Mouse (Mus musculus) cerebellum, postnatal 10 days (tissue): ENCODE results near the gene Hoxb8.

Experiments used
- DNase-seq, 2 experiments: peaks; one replicate each; pipeline ENCODE4 v3.0.0; 2021; ENCODE audit warnings: mixed read lengths in 2 of 2

The Hoxb8 gene

GRCm38 (mm10) chr11:96301837-96302236 lies 20.1 kb downstream of the Hoxb8 start:
- peak in 1 of 2 experiments; percentile 57 for DNase-seq

GRCm38 (mm10) chr11:96302381-96303150 lies 20.9 kb downstream of the Hoxb8 start:
- no peak for DNase-seq

GRCm38 (mm10) chr11:96303151-96304099 lies 21.7 kb downstream of the Hoxb8 start, which contains the start of gene Hoxb5:
Gene Hoxb5 (plus strand): TSS chr11:96303336.
- DNase-seq: peak; percentile 78 to 80

- no peak for DNase-seq
Measured at GRCm38 (mm10) chr11:96304381-96305195, 22.9 kb downstream of the Hoxb8 start.

GRCm38 (mm10) chr11:96305505-96306182 lies 23.9 kb downstream of the Hoxb8 start:
- no peak for DNase-seq

GRCm38 (mm10) chr11:96306183-96306907 lies 24.6 kb downstream of the Hoxb8 start:
- DNase-seq: no peak

GRCm38 (mm10) chr11:96306908-96307269 lies 25.2 kb downstream of the Hoxb8 start:
- DNase-seq: no peak

- no peak for DNase-seq
Measured at GRCm38 (mm10) chr11:96308763-96309162, 27.1 kb downstream of the Hoxb8 start.

- no peak for DNase-seq
Measured at GRCm38 (mm10) chr11:96309288-96309687, 27.6 kb downstream of the Hoxb8 start.

- DNase-seq: no peak
Measured at GRCm38 (mm10) chr11:96310183-96310938, 28.7 kb downstream of the Hoxb8 start.

- no peak for DNase-seq
Measured at GRCm38 (mm10) chr11:96311097-96311496, 29.4 kb downstream of the Hoxb8 start.

GRCm38 (mm10) chr11:96311520-96312417 lies 30.1 kb downstream of the Hoxb8 start:
- DNase-seq: peak; percentile 69 to 72

GRCm38 (mm10) chr11:96313134-96313533 lies 31.4 kb downstream of the Hoxb8 start:
- no peak for DNase-seq

GRCm38 (mm10) chr11:96313806-96314428 lies 32.2 kb downstream of the Hoxb8 start:
- DNase-seq: no peak

GRCm38 (mm10) chr11:96314671-96315343 lies 33.1 kb downstream of the Hoxb8 start:
- no peak for DNase-seq

GRCm38 (mm10) chr11:96315344-96315681 lies 33.6 kb downstream of the Hoxb8 start:
- DNase-seq: no peak

GRCm38 (mm10) chr11:96316696-96317607 lies 35.2 kb downstream of the Hoxb8 start:
- DNase-seq: peak in 1 of 2 experiments; percentile 57
